Mouse (Mus musculus): ENCODE data around the gene Morc3. TPM values are rescaled to one million over a fixed set of nuclear protein-coding genes. Genes with fewer than 3 reads are reported as not detected.

Morc3 gene
- total RNA-seq, 2 experiments from 2014 or later = 25.1 to 30.3 TPM

DNA sequence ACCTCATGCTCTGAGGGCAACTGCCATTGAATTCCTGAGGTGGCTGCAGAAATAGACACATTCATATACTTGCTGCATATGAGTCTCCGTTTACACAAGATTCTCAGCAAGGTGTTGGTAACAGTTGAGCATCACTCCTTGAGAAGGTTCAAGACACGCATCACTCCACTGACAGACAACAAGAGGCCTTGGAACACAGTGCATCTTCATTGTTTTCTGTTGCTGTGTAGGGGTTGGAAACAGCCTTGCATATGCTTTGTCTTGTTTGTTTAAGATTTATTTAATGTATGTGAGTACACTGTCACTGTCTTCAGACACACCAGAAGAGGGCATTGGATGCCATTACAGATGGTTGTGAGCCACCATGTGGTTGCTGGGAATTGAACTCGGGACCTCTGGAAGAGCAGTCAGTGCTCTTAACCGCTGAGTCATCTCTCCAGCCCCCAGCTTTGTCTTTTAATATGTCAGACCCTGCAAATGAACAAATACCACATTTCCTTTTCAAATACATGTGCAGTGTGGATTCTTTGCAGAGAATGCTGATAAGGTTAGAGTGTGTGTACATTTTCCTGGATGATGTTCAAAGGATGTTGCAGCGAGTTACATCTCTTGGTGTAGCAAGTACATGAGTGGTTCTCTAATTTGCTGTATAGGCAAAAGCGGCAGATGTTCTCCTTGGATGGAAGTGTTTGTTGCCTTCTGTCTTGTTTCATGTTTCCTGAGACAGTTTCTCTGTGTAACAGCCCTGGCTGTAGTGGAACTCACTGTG, 45.9 kb downstream of the Morc3 start:
- no peak for DNase-seq (ENCODE audit: low spot score in 2 of 2)

DNA sequence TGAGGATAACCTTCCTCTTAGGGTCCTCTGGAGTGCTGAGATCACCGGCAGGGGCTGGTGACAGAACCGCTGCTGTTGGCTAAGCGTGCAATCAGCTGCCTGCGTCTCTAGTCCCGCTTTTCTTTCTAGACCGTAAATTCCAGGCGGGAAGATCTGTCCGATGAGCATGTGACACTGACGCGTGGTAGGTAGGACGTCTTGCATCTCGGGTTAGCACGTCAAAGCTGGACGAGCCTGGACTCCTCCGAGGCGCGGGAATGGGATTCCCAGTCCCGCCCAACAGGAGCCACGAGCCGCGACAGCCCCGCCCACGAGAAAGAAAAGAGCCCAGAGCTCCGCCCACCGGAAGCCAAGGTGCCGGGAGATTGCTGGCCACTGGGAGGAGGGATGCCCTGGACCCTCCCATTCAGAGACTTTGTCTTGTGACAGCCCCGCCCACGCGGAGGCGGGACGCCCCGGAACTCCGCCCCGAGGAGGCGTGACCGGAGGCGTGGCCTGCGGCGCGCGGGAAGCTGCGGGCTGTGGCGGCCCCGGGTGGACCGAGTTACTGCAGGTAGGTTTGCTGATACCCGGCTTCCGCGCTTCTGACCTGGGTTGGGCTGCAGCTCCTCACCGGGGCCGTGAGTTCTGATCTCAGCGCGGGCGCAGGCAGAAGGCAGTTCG, 51.6 kb downstream of the Morc3 start, which contains the start of gene Chaf1b:
Chaf1b (plus strand) TSS at position 479 of the 663 bp plus-strand sequence.
- DNase-seq (ENCODE audit: low spot score in 2 of 2) = peak; percentile 98

DNA sequence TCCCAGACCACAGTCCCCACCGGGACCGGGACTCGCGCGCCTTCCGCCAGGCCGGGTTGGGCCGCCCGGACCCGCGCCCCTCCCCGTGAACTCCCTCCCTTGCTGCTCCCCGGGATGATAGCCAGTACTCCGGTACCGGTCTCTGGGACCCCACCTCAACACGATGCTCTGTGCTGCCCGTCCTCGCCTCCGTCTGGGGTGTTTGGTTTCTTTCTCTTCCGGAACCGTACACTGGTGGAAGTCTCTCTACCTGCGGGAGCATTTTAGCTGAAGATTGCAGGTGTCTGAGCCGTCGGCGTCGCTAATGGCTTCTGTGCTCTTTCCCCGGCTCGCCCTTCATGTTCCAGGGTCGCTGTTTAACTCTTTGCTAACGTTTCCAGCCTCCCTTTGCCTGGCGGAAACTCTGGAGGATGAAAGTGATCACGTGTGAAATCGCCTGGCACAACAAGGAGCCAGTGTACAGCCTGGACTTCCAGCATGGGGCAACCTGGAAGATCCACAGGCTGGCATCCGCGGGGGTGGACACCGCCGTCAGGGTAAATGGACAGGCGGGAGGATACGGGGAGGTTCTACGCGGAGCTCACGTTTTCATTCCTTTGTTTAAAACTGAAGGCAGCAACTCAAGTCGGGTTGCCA, 52.3 kb downstream of the Morc3 start:
- DNase-seq (ENCODE audit: low spot score in 2 of 2) = no peak

DNA sequence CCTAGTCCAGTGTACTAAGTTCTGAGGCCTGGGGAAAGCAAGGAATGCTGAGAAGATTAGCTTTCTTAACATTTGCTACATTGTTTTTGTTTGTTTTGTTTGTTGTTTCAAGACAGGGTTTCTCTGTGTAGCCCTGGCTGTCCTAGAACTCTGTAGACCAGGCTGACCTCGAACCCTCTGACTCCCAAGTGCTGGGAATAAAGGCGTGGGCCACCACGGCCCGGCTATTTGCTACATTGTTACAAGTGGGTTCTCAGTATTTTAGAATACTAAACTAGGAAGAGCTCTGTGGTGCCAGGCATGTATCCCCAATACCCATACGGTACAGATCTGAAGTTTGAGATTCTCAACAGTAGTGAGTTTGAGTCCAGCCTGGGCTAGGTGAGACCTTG, 52.8 kb downstream of the Morc3 start:
- no peak for DNase-seq (ENCODE audit: low spot score in 2 of 2)

DNA sequence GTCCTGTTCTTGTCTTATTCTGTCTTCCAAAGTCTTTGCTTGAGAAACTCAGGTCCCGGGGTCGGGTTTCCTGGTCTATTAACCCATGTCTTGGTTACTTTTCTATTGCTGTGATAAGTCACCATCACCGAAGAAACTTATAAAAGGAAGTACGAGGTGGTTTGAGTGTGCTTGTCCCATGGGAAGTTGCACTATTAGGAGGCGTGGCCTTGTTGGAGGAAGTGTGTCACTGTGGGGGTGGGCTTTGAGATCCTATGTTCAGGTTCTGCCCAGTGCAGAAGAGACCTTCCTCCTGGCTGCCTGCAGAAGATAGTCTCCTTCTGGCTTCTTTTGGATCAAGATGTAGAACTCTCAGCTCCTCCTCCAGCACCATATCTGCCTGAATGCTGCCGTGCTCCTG, 56.6 kb downstream of the Morc3 start:
- DNase-seq (ENCODE audit: low spot score in 2 of 2) = no peak

DNA sequence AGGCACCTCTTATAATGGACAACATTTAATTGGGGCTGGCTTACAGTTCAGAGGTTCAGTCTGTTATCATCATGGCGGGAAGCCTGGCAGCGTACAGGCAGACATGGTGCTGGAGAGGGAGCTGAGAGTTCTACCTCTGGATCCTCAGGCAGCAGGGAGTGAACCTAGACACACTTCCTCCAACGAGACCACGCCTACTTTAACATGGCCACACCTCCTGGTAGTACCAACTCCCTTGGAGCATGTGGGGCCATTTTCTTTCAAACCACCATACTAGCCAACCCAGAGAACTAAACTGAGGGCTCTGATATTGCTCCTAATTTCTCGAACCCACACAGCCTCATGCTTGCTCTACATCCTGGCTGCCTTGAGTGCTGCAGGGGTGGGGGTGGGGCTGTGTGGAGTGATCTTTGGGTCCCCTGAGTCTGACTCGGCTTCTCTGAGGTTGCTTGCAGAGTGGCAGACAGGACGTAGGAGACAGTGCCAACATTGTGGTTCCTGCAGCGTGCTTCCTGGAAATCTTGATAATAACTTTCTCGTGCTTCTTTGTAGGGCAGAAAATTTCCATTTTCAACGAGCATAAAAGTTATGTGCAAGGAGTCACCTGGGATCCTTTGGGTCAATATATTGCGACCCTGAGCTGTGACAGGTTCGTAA, 59.2 kb downstream of the Morc3 start:
- no peak for DNase-seq (ENCODE audit: low spot score in 2 of 2)

DNA sequence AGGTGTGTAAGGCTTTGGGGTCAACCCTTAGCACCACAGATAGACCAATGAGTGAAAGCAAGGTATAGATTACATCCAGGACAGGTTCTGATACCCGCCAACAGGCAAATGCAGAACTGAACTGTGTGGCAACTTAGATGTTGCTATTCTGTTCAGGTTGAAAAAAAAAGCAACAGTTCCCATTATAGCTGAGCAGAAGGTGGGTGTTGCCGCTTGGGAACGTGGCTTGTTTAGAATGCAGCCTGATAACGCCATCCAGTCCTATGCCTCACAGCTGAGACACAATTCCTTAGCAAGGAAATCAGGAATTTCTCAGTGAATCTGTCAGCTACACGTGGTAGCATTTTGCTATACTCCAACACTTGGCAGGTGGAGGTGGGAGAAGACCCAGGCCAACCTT, 61.4 kb downstream of the Morc3 start:
- no peak for DNase-seq (ENCODE audit: low spot score in 2 of 2)

DNA sequence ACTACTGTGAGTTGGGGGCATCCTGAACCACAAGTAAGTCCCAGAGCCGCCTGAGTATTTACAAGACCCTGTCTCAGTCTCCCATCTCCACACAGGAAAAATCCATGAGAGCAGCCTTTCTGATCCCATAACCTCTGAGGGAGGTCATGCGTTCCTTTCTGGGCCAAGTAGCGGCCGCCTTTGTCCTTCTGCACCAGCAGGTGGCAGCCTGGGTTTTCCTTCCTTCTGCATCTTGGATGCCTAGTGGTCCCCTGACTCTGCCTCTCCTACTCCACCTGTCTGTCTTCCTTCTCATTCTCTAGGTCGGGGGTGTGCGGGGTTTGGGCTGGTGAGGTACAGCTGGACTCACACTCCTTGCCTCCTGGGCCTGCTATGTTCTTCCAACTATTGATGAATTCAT, 71.1 kb downstream of the Morc3 start:
- DNase-seq (ENCODE audit: low spot score in 2 of 2) = no peak

DNA sequence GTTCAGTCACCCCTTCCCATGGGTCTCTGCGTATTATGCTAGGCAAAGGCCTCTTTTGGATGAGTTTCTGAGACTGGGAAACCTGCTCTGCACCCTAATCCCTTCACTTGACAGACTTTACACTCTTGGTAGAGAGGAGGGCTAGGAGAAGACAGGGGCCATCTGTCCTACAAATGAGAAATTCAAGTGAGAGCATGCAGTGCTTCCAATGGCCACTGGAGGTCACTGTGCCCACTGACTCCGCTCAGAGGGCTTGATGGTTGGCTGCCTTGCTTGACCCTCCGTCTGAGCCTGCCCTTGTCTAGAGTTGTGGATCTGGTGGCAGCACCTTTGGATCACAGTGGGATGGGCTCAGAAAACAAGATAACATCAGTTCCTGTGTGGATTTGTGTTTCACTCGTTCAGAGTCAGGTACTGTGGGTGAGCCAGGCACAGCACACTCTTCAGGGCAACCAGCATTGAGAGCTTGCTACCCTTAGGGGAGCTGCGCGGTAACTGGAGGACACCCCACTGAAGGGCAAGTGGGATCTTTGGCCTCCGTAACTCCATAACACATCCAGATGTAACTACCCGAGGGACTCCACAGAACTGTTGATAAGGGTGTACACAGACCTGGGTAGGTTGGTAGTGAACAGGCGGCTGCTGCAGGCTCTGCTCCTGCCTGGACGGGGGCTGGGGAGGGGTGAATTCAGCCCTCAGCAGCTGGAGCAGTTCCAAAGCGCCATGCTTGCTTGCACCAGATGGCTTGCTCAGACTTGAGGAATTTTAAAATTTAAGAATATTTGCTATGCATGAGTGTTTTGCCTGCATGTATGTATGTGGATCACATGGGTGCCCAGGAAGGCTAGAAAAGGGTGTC, 74.5 kb downstream of the Morc3 start:
- DNase-seq (ENCODE audit: low spot score in 2 of 2) = peak; percentile 57 to 58

DNA sequence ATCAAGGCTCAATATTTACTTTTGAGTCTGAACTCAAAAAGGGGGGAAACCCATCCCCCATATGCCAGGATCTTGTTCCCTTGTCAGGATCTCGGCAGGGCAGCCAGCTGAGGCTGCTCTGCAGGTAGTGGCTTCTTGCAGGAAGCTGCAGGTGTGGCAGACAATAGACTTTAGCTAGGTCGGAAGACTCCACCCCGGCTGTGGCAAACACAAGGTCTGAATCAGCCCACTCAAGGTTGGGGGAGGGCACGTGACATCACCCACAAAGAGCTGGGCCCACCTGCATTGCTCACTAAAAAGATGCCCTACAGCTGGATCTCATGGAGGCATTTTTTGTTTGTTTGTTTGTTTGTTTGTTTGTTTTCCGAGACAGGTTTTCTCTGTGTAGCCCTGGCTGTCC, 75.8 kb downstream of the Morc3 start:
- DNase-seq (ENCODE audit: low spot score in 2 of 2) = no peak

DNA sequence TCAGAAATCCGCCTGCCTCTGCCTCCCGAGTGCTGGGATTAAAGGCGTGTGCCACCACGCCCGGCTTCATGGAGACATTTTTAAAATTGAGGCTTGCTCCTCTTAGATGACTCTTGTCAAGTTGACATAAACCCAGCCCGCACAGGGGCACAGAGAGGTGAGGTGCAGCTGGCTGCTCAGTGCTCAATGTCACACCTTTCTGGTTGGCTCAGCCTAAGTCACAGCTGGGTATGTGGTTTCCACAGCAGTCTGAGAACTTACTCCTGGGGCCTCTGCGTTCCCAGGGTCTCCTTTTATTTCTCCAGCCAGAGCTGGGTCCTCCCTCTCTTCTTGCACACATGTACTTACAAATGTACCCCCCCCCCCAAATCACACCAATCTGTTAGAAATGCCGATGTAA, 76.3 kb downstream of the Morc3 start:
- DNase-seq (ENCODE audit: low spot score in 2 of 2) = no peak

DNA sequence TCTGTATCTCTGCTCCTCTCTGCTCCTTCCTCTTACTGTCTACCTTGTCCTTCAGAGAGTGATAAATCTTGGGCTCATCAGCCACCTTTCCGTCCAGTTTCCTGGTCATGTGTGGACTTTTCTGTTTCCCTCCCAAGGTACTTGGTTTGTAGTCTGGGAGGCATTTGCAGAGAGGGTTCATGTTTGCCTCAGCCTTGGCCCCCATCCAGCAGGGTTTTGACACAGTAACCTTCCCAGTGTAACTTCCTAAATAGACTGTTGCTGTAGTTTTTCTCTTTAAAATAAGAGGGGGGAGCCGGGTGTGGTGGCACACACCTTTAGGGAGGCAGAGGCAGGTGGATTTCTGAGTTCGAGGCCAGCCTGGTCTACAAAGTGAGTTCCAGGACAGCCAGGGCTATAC, 78.0 kb downstream of the Morc3 start:
- DNase-seq (ENCODE audit: low spot score in 2 of 2) = no peak

DNA sequence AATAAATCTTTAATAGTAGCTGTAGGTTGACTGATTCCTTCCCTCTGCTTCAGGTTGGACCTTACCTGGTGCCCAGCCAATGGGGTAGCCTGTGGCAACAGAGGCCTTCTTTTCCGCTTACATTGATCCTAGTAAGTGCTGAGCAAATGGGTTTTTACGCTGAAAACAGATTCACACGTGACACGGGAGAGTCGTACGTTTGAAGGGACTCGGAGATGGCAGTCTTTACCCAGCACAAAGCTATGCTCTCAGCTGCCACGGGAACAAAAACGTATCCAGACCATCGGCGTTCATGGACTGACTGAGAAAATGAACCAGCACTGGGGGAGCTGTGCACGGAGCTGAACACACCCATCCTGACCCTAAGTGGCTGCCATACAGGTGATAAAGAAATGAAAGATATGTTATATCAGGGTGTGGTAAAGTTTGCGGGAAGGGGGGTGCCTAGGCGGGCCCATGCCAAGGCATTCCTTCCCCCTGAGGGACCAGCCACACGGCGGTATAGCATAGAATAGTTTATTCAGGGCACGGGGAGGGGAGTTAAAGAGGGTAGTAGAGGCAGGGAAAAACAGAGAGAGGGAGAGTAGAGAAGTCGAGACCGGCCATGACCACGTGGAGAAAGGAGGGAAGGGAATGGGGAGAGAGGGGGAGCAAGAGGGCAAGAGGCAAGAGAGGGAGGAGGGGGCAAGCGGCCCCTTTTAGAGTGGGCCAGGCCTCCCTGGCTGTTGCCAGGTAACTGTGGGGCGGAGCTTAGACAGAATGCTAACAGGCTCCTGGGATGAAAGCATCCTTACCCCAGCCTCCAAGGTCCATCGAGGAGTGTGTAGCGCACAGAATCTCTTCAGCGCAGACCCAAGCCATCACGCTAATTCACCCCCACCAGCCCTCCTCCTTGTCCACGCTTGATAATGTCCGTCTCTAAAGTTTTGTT, 79.1 kb downstream of the Morc3 start:
- DNase-seq (ENCODE audit: low spot score in 2 of 2) = no peak

DNA sequence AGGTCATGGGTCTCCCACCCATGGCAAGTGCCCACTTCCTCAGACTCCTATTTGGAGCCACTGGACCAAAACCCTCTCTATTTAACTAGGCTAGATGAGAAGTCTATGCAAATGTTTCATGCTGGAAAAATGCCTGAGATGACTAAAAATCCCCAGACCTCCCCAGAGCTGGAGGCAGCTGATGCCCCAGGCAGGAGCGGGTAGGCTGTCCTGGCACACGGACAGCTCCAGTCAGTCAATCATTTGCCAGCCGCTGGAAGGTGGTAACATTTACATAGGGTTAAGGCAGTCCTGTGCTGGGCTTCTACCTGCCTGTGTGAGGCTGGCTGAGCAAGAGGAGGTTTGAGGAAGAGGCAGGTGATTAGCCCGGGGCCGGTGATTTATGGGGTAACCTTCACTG, 80.2 kb downstream of the Morc3 start:
- DNase-seq (ENCODE audit: low spot score in 2 of 2) = no peak

DNA sequence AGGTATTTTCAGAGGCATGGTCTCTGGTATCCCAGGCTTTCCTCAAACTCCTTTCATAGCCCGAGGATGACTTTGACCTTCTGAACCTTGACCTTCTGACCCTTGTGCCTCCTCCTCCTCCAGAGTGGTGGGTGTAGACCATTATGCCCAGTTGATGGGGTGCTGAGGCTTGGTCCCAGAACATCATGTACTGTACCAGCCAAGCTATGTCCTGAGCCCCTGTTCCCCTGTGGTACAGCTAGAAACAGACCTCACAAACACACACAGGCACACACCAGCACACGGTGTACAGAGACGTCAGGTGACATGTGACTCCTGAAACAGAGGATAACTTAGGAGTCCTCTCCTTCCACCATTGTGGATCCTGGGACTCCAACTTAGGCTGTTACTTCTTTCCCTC, 80.9 kb downstream of the Morc3 start:
- no peak for DNase-seq (ENCODE audit: low spot score in 2 of 2)

DNA sequence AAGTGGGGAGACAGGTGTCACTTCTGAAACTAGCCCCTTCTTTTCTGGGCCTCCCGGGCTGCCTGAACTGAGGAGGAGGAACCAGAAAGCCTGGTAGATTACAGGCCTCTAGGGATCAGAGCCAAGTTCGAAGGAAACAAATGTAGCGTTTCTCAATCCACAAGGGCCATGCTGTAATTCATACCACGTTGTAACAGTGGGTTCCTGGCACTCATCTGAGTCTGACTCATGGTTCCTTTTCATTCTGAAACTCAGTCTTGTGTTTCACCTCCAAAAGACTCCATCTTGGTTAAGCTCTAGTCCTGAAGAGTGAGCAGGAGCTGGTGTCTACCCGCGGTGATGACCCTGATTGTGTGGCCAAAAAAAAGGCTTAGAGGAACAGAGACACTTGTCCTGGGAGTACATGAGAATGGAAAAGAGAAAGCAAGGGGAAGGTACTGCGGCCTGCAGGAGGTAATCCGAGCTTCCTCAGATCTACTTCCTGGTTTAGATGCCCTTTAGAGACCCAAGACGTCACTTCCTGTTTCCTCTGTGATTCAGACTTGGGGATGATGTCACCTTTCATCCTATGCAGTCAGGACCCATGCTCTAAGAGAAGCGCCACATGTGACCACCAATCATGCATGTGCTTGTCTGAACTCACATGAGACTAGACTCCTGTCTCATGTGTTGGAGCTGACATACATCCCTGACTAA, 82.1 kb downstream of the Morc3 start:
- DNase-seq (ENCODE audit: low spot score in 2 of 2) = peak in 1 of 2 experiments; percentile 10

DNA sequence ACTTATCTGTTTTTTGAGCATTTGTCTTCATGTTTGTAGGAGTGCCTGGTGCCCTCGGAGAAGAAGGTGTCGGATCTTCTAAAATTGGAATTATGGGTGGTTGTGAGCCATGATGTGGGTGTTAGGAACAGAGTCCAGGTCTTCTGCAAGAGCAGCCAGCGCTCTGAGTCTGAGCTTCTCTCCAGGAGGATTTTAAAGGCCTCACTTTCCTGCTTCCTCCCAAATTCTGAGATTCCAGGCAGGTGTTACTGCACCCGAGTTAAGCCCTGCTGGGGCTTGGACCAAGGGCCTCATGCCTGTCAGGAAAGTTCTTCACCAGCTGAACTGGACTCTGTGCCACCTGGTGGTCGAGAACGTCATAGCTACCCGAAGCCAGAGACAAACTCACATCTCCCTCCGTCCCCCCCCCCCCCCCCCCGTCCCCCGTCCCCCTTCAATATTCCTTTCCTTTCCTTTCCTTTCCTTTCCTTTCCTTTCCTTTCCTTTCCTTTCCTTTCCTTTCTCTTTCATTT, 83.5 kb downstream of the Morc3 start:
- DNase-seq (ENCODE audit: low spot score in 2 of 2) = peak in 1 of 2 experiments; percentile 18

DNA sequence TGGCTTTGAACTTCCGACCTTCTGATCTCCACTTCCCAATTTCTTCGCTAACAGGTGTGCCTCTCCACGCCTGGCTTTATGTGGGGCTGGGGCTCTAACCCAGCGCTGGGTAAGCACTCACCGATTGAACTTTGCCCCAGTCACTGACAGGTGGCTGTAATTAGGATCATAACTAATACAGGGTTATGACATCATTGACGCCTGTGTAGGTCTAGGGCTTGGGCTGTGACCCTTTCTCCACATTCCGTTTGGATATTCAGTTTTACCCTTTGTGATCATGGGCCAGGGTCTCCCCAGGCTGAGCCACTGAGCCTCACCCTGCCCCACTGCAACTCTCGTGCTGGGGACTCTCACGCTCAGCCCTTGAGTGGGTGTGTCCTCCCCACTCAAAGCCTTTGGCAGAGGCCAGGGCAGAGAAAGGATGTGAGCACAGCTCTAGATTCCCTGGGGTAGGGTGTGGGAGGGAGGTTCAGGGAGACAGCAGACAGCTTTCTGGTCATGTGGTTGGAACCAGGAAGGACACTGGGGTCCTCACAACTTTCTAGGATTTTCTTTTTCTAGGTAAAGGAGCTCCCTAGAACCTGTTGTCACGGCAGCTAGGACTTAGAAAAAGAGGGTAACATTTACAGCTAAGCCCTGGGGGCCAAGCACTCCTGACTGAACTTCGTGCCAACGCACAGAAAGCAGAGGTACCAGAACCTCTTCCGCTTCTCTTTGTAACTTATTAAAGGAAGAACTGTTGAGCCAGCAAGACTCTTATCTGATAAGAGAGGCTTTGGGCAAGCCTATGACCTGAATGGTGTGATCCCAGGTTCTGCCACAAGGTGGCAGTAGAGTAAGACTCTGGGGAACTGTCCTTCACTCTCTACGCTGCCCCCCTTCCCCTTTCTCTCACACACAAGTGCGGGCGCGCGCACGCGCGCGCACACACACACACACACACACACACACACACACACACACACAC, 86.1 kb downstream of the Morc3 start:
- DNase-seq (ENCODE audit: low spot score in 2 of 2) = peak; percentile 82 to 83

Measured in adrenal gland, adult 18-20 months (tissue).